Mouse (Mus musculus) 3134 (cell line): ENCODE measurements around the gene Rgl1.

Source experiments
- DNase-seq: peaks from one replicate; pipeline ENCODE4 v3.0.0-alpha.2; 2011; ENCODE audit warnings: low spot score; ENCODE audit not compliant: insufficient read length; ENCODE audit errors: extremely low read depth

Rgl1 gene

GRCm38 (mm10) chr1:152522226-152522625, 243.9 kb downstream of the Rgl1 start:
- no peak for DNase-seq

DNA sequence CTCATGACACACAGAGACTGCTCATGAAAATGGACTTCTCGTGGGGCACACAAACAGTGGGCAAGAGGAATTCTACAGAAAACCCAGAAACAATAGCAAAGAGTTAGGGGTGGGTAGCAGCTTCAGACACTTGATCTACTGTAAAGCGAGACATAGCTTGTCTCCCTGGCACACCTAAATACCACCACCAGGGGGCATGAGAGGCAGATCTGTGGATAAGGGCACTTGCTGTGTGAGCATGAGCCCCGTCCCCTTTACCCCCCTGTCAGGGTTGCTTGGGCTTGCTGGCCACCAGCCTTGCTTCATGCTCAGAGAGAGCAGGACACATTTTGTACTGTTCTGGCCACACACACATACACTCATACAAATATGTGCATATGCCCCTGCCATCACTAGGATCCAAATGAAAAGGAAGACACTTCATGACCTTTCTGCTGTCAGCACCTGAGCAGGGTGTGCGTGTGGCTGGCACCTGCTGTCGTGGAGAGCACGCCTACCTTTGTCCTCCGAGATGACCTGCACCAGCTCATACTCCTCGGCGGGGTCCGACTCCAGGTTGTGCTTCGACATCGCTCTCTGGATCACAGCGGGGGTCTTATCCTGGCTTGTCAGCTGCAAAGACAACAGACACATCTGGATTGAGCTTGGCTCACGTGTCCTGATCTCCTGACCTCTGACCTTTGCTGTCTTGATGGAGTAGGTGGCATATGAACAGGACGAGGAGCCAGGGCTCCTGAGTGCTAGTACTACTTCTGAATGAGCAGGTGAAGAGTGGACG, 245.2 kb downstream of the Rgl1 start:
- DNase-seq, result peak; percentile 16

GRCm38 (mm10) chr1:152518971-152519370, 247.2 kb downstream of the Rgl1 start:
- DNase-seq, result no peak

DNA sequence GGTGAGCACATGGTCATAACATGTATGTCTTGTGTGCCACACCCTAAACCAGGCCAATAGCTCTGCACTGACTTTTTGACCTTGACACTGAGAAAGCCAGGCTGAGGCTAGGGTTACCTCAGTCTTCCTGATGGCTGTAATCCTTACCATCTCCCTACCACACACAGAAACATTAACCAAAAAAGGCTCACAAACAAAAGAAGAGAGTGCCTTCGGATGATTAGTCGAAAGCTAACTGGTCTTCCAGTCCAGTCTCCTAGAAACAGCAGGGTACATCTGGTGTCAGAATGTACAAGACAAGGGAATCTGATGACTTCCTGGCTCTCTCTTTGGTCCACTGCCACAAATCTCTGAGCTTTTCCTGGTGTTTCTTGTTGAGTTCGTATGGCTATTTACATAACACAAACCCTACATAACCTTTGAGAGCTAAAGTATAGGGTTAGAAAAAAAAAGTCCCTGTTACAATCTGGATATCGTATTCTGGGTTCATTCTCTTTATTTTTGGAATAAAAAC, 249.0 kb downstream of the Rgl1 start:
- no peak for DNase-seq

- DNase-seq, result no peak
These were observed 251.9 kb downstream of the Rgl1 start for GRCm38 (mm10) chr1:152514256-152514655.

DNA sequence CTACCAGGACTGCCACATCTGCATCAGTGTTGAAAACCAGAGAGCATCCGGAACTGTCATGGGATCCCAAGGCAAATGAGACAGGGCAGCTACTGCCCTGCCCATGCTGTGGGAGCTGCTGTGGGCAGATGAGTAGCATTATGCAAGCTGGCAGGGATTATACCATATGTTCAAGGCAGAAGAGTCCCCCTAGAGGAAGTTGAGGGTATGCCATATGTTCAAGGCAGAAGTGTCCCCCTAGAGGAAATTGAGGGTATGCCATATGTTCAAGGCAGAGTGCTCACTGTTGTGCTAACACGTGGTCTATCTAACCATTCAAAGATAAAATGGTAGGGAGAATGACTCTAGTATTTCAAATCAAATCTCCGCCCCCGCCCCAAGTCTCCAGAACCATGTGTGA, 254.9 kb downstream of the Rgl1 start:
- DNase-seq, result peak; percentile 34

DNA sequence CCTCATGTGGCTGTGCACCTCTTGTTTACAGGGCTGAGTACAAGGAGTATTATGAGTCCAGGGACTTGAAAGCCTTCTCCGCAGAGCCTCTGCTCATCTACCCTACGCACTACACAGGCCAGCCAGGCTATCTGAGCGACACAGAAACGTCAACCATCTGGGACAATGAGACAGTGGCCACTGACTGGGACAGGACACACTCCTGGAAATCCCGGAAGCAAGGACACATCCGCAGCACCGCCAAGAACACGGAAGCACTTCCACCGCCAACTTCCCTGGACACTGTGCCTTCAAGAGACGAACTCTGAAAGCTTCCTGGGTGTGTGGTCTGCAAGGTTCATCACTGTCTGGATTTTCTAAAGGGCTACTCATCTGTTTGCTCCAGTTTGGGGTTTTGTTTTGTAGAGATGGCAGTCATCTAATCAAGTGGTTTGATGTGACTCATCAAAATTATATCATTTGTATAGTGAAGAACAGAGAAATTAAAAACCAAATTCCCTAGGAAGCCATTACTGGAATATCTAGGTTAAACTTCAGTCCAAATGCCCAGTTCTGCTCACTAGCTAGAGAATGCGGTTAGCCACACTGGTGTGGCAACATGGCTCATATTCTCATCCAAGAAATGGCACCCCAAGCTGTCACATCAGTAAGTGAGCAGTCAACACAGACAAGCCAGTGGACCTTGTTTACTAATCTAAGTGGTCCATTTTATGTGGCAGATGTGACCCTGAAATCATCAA, 257.5 kb downstream of the Rgl1 start:
- DNase-seq, result no peak

DNA sequence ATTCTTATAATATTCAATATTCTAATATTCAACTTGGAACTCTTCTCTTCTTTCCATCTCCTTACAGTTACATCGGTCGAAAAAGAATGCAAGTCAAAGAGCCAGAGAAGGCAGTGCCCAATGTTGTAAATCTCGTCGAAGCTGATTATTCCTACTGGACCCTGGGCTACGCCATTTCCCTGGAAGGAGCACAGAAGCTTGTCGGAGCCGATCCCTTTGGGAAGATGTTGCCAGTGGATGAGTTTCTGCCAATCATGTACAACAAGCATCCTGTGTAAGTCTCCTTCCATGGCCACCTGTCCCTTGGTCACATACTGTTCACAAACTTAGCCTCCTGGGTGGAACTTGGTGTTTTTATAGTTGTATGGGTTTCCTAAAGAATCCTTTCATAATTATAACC, 259.4 kb downstream of the Rgl1 start:
- no peak for DNase-seq

DNA sequence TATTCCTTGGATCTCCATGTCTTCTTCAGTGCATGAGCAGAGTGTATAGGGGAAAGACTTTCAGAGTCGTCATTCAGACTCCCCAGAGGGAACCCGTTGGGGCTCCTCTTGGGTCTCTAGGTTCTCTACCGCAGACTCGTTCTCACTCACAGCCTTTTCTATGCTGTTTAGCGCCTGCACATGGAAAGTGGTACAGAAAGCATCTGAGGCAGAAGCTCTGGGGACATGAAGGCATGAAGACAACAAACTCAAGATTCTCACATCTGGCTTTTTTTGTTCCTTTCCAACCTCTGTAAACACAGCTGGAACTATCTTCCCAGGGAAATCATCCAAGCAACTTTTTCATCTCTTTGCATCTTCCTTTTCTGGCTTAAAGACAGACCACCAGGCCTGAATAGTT, 260.0 kb downstream of the Rgl1 start:
- no peak for DNase-seq

GRCm38 (mm10) chr1:152499802-152500201, 266.3 kb downstream of the Rgl1 start:
- DNase-seq, result no peak

- no peak for DNase-seq
These were observed 268.6 kb downstream of the Rgl1 start for GRCm38 (mm10) chr1:152497581-152497980.

- DNase-seq, result no peak
These were observed 269.3 kb downstream of the Rgl1 start for GRCm38 (mm10) chr1:152496831-152497230.

- no peak for DNase-seq
These were observed 273.9 kb downstream of the Rgl1 start for GRCm38 (mm10) chr1:152492258-152492657.

DNA sequence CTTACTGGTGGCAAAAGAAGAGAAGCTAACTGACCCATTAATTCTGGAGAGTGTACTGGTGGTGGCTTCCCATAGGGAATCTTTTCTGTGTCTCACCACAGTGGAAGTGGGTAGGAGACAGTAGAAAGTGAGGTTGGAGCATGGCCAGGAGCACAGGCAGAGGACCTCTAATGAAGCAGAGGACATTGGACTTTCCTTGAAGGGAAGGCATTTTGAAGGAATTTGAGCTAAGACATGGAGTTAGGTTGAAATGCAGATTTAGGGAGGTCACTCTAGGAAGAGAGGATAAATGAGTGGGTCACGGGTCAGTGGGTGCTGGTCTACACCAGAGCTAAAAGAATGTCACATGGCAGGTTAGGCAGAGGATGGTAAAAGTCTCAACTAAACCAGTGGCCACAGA, 275.3 kb downstream of the Rgl1 start:
- no peak for DNase-seq

- no peak for DNase-seq
These were observed 290.0 kb downstream of the Rgl1 start for GRCm38 (mm10) chr1:152476126-152476525.

DNA sequence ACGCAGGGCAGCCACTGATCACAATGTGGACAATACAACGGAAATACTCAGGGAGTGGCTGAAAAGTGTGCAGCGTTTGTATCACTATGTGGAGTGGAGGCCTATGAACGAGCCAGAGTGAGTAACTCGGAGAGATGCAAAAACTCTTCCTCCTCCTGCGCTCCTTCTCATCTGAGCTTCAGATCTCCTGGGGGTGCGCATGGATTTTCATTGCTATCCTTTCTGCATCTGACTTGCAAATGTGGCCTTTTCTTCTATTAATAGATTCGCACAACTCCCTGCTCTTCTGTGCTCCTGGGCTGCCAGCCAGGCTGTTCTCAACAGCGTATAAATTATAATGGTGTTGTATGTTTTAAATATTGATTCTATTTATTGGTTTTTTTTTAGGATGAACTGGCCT, 297.7 kb downstream of the Rgl1 start:
- DNase-seq, result no peak
